Mouse (Mus musculus): ENCODE data around the gene Snx25. TPM values are rescaled to one million over a fixed set of nuclear protein-coding genes. Genes with fewer than 3 reads are reported as not detected.

Snx25 gene
- polyA plus RNA-seq, 1 experiment from 2014 or later: 3.1 TPM

GRCm38 (mm10) chr8:46173651-46174050 is 21.7 kb upstream of the Snx25 start:
- no peak overlapping the region for H3K4me3 ChIP-seq (ENCODE audit: low read depth, low read length)
- no peaks in the 10 kb centered on the region for H3K9me3 ChIP-seq (ENCODE audit: control insufficient read depth, low read length)
- ATAC-seq (ENCODE audit: low FRiP score, low TSS enrichment): no peak
- no peak overlapping the region for H3K27ac ChIP-seq (replicated peaks)
- TF ChIP-seq EP300 (optimal IDR thresholded peaks at IDR 0.05): no peak
- no peak for TF ChIP-seq CTCF (IDR thresholded peaks at IDR 0.05; ENCODE audit: low read depth)
- DNase-seq (ENCODE audit: low spot score): no peak
- no peaks in the 10 kb centered on the region for H3K27me3 ChIP-seq (ENCODE audit: control insufficient read depth, insufficient read depth, low read length)
- 81% methylated on average over 2 of the region's 2 CpGs for WGBS
- no peak overlapping the region for H3K9ac ChIP-seq (ENCODE audit: low read length)
- H3K4me1 ChIP-seq (replicated peaks; ENCODE audit: control insufficient read depth, insufficient read depth): no peaks in the 10 kb centered on the region
- H3K36me3 ChIP-seq (ENCODE audit: control insufficient read depth, insufficient read depth, low read length): peaks cover 4% of the 10 kb centered on the region; the same call in 1 of the 2 replicates
- H3K4me2 ChIP-seq (replicated peaks; ENCODE audit: low read depth): no peak overlapping the region

DNA sequence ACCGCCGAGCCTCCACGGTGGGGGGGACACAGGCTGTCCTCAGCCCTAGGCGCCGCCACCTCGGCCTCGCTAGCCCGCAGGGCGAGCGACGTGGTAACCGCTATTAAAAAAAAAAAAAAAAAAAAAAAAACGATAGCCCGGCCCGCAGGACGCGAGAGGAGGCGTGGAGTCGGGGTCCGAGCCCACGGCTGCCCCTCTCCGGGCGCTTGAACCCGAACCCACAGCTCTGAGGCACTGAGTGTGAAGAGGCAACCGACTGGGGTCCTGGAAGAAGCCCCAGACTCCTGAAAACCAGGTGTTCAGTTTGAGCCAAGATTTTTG is 11.9 kb upstream of the Snx25 start:
- 1% methylated on average over 19 of the region's 25 CpGs for WGBS
- TF ChIP-seq EP300 (optimal IDR thresholded peaks at IDR 0.05): no peak
- TF ChIP-seq CTCF (IDR thresholded peaks at IDR 0.05; ENCODE audit: low read depth): 0 out of 2 replicates have a peak, but pooled peaks have one; percentile 1
- Histone ChIP-seq H3K4me3 (ENCODE audit: low read depth, low read length) (peak overlapping the region; percentile 81), H3K9ac (ENCODE audit: low read length) (peak overlapping the region; percentile 83), H3K27me3 (ENCODE audit: control insufficient read depth, insufficient read depth, low read length) (no peaks in the 10 kb centered on the region), H3K4me2 (replicated peaks; ENCODE audit: low read depth) (peak overlapping the region; percentile 88), H3K27ac (replicated peaks) (peak overlapping the region; percentile 84), H3K4me1 (replicated peaks; ENCODE audit: control insufficient read depth, insufficient read depth) (no peaks in the 10 kb centered on the region; the same call in 1 of the 2 replicates), H3K36me3 (ENCODE audit: control insufficient read depth, insufficient read depth, low read length) (no peaks in the 10 kb centered on the region), H3K9me3 (ENCODE audit: control insufficient read depth, low read length) (no peaks in the 10 kb centered on the region)
- ATAC-seq (ENCODE audit: low FRiP score, low TSS enrichment) (no peak), DNase-seq (ENCODE audit: low spot score) (no peak)

DNA sequence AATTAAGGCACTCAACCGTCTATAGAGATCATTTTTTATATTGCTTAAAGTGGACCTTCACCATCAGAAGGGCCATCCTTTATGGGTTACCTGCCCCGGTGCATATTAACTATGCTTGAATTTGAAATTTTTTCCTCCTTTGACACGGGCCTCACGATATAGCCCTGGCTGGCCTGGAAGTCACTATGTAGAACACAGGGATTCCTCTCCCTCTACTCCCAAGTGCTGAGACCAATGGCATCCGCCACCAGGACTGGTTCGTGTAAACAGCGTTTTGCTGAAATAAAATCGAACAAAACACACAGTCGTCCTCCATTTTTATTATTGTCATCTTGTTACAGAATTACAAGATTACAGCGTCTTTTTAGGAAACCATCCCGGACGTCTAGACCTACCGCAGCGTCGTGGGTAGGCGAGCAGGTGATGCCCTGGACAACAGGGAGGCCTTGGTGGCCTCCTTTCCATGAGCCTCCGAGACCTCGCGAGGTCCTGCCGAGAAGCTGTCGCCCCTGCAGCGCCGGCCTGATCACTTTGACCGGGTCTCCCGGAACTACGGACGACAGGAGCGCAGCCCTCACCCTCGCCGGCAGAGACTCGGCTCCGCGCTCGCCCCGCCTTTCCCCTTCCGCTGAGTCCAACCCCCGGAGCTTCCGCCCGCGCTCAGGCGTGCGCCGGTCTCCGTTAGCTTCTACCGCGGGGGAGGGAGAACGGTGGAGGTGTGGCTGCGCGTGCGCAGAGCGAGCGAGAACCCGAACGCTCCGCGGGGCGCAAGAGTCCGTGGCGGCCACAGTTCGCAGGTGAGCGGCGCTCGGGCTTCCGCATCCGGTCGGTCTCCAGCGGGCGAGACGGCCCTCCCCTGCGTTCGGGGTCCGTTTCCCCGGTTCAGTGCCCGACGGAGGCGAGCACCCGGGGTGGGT is 11.3 kb upstream of the Snx25 start:
- WGBS: under 1% methylated on average over 68 of the region's 77 CpGs
- Histone ChIP-seq H3K36me3 (ENCODE audit: control insufficient read depth, insufficient read depth, low read length) (no peaks in the 10 kb centered on the region), H3K9ac (ENCODE audit: low read length) (peak overlapping the region; percentile 83), H3K4me1 (replicated peaks; ENCODE audit: control insufficient read depth, insufficient read depth) (no peaks in the 10 kb centered on the region; the same call in 1 of the 2 replicates), H3K4me3 (ENCODE audit: low read depth, low read length) (peak overlapping the region; percentile 81), H3K27ac (replicated peaks) (peak overlapping the region; percentile 84), H3K9me3 (ENCODE audit: control insufficient read depth, low read length) (no peaks in the 10 kb centered on the region), H3K4me2 (replicated peaks; ENCODE audit: low read depth) (peak overlapping the region; percentile 88), H3K27me3 (ENCODE audit: control insufficient read depth, insufficient read depth, low read length) (no peaks in the 10 kb centered on the region)
- DNase-seq (ENCODE audit: low spot score): peak; percentile 98
- TF ChIP-seq CTCF (IDR thresholded peaks at IDR 0.05; ENCODE audit: low read depth) (peak; percentile 9; the same call in 1 of the 2 replicates), EP300 (optimal IDR thresholded peaks at IDR 0.05) (no peak)
- ATAC-seq (ENCODE audit: low FRiP score, low TSS enrichment): peak; percentile 99

DNA sequence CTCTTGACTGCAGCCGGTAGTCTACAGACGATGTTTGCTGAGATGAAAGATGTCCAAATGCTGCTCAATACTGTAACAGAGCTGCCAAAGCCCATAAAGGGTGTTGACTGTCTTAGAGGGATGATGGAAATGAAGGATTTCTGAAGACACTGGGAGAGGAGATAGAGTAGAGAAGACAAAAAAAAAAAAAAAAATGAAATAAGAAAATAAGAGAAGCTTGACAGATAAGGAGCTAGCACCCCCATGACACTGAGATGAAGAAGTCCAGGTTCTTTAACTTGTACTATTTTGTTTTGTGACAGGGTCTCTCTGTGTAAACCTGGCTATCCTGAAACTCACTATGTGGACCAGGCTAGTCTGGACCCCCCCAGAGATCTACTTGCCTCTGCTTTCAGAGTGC is 1.1 kb upstream of the Snx25 start:
- Histone ChIP-seq H3K36me3 (ENCODE audit: control insufficient read depth, insufficient read depth, low read length) (no peaks in the 10 kb centered on the region), H3K27me3 (ENCODE audit: control insufficient read depth, insufficient read depth, low read length) (no peaks in the 10 kb centered on the region), H3K4me2 (replicated peaks; ENCODE audit: low read depth) (peak overlapping the region; percentile 97), H3K4me1 (replicated peaks; ENCODE audit: control insufficient read depth, insufficient read depth) (no peaks in the 10 kb centered on the region), H3K27ac (replicated peaks) (no peak overlapping the region), H3K9me3 (ENCODE audit: control insufficient read depth, low read length) (no peaks in the 10 kb centered on the region), H3K4me3 (ENCODE audit: low read depth, low read length) (peak overlapping the region; percentile 72; the same call in 1 of the 2 replicates), H3K9ac (ENCODE audit: low read length) (no peak overlapping the region)
- TF ChIP-seq CTCF (IDR thresholded peaks at IDR 0.05; ENCODE audit: low read depth): no peak
- TF ChIP-seq EP300 (optimal IDR thresholded peaks at IDR 0.05): no peak
- 18% methylated on average over 2 of the region's 2 CpGs for WGBS
- DNase-seq (ENCODE audit: low spot score) (no peak), ATAC-seq (ENCODE audit: low FRiP score, low TSS enrichment) (no peak)

DNA sequence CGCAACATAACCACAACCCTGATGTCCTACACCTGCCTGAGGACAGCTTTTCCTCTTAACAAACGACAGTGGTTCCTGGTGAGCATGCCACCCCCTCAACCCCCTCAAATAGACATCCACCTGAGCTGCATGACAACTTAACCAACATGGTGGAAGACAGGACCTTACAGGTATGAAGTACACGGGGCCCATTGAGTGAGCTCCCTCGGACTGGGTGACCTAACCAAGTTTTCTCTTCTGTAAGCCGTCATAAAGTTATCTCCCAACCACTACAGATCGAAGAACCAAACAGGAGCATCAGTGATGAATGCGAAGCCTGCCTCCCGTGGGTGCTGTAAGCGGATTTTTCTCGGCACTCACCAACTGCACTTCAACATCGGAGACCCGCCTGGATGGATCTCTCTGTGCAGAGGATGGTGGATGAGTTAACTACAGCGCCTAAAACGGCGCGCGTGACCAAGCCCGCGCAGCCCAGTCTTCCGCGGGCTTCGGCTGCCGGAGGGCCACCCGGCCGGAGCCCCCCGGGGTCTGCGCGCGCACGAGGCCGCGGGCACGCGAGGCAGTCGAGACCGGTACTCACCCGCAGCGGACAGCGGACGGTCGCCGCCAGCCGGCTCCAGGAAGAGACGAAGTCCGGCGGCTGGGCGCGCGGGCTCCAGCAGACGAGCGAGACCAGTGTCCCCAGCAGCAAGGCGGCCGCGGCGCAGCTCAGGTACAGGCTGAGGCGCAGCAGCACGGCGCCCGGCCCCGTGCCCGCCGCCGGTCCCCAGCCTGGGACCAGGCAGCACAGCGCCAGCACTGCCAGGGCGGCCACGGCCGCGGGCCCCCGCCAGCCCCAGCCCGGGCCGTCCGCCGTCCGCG is 527 bp downstream of the Snx25 start, which contains the start of gene Cfap97:
TSS of gene Cfap97 (plus strand) at position 570 of the 861 bp plus-strand sequence.
- 1% methylated on average over 49 of the region's 75 CpGs for WGBS
- H3K9me3 ChIP-seq (ENCODE audit: control insufficient read depth, low read length): no peaks in the 10 kb centered on the region
- H3K4me1 ChIP-seq (replicated peaks; ENCODE audit: control insufficient read depth, insufficient read depth): no peaks in the 10 kb centered on the region
- DNase-seq (ENCODE audit: low spot score): peak; percentile 53
- peak within 1 kb of the TSS; percentile 65 for H3K27ac ChIP-seq (replicated peaks)
- peak within 1 kb of the TSS; percentile 72 for H3K4me3 ChIP-seq (ENCODE audit: low read depth, low read length)
- no peaks in the 10 kb centered on the region for H3K27me3 ChIP-seq (ENCODE audit: control insufficient read depth, insufficient read depth, low read length)
- peak within 1 kb of the TSS; percentile 97 for H3K4me2 ChIP-seq (replicated peaks; ENCODE audit: low read depth)
- no peak for TF ChIP-seq CTCF (IDR thresholded peaks at IDR 0.05; ENCODE audit: low read depth)
- no peak for TF ChIP-seq EP300 (optimal IDR thresholded peaks at IDR 0.05)
- H3K9ac ChIP-seq (ENCODE audit: low read length): peak within 1 kb of the TSS; percentile 82
- ATAC-seq (ENCODE audit: low FRiP score, low TSS enrichment): peak; percentile 75
- no peaks in the 10 kb centered on the region for H3K36me3 ChIP-seq (ENCODE audit: control insufficient read depth, insufficient read depth, low read length)
